In the genomic region with DNA sequence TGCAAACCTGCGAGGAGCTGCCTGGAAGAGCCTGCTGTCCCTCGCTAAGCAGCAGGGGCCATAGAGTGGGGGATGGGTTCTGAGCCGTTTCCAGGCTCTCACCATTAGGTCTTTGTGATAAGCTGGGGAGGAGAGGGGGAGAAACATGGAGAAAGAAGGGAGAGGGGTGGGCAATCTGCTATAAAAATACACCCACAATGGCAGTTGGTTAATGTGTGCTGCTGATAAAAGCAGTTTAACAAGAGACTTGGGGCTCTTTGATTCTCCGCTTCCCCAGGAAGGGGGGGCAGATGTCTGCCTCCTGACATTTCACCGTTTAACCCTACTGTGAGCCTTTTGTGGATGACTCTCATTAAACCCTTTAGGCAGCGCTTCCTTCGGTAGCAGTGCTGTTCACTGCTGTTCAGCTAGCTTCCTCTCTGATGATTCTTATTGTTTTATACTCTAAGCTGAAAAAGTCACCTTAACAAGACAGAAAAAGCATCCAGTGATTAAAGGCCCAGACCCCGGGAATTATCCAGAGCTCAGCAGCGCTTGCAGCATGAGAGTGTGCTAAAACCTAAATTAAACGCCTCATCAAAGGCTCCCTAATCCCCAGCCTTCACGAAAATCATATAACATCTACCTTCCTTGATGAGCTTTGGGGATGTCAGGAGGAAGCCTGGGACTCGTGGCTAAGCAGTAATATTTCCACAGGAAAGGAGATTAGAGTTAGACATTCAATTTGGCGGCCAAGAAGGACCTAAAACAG, we compare ENCODE assay signal across 8 mouse cellular contexts.
DNase-seq lines count a peak whose midpoint lies in the region; ATAC-seq and TF ChIP-seq lines count a peak whose summit lies in the region.

No protein-coding gene starts in this region.

- no peak overlapping the region; the same call in 1 of the 2 replicates for H3K4me3 ChIP-seq in lung, embryonic 14.5 days (ENCODE audit: low read depth, low read length)
- peak overlapping the region; percentile 23 for H3K4me3 ChIP-seq in erythroblast, embryonic 14.5 days (replicated peaks)
- H3K4me3 ChIP-seq in limb, embryonic 11.5 days (ENCODE audit: low read depth, low read length) = no peak overlapping the region
- H3K4me3 ChIP-seq in neural tube, embryonic 15.5 days (replicated peaks) = peak overlapping the region; percentile 24
- no peak overlapping the region for H3K4me3 ChIP-seq in cerebellum, adult 2 months (replicated peaks; ENCODE audit: insufficient read depth, low read depth, low read length)

- H3K27me3 ChIP-seq in lung, embryonic 14.5 days (ENCODE audit: insufficient read depth, low read length) = no peaks in the 10 kb centered on the region
- H3K27me3 ChIP-seq in erythroblast, embryonic 14.5 days (ENCODE audit: control insufficient read depth) = no peaks in the 10 kb centered on the region
- H3K27me3 ChIP-seq in limb, embryonic 11.5 days (ENCODE audit: control insufficient read depth, insufficient read depth, low read length) = no peaks in the 10 kb centered on the region
- H3K27me3 ChIP-seq in neural tube, embryonic 15.5 days (replicated peaks) = no peaks in the 10 kb centered on the region
- H3K27me3 ChIP-seq in cerebellum, adult 2 months (ENCODE audit: control insufficient read depth, insufficient read depth, low read length) = no peaks in the 10 kb centered on the region; the same call in 1 of the 2 replicates

- ATAC-seq in lung, embryonic 14.5 days (ENCODE audit: insufficient read depth) = peak; percentile 82
- ATAC-seq in limb, embryonic 11.5 days (ENCODE audit: insufficient number of reproducible peaks, low FRiP score, low TSS enrichment, low read depth) = 0 out of 2 replicates have a peak, but pooled peaks have one; percentile 60
- peak; percentile 80 for ATAC-seq in neural tube, embryonic 15.5 days (ENCODE audit: low FRiP score)

- no peaks in the 10 kb centered on the region for H3K36me3 ChIP-seq in lung, embryonic 14.5 days (ENCODE audit: insufficient read depth)
- no peaks in the 10 kb centered on the region for H3K36me3 ChIP-seq in erythroblast, embryonic 14.5 days (ENCODE audit: control insufficient read depth)
- no peaks in the 10 kb centered on the region for H3K36me3 ChIP-seq in limb, embryonic 11.5 days (ENCODE audit: control insufficient read depth, insufficient read depth, low read length)
- no peaks in the 10 kb centered on the region for H3K36me3 ChIP-seq in neural tube, embryonic 15.5 days

- peaks cover 9% of the 10 kb centered on the region for H3K4me1 ChIP-seq in lung, embryonic 14.5 days (ENCODE audit: insufficient read depth)
- peaks cover 18% of the 10 kb centered on the region for H3K4me1 ChIP-seq in erythroblast, embryonic 14.5 days (ENCODE audit: control insufficient read depth)
- no peaks in the 10 kb centered on the region for H3K4me1 ChIP-seq in limb, embryonic 11.5 days (ENCODE audit: control insufficient read depth, insufficient read depth, low read length)
- peaks cover 18% of the 10 kb centered on the region for H3K4me1 ChIP-seq in neural tube, embryonic 15.5 days
- no peaks in the 10 kb centered on the region for H3K4me1 ChIP-seq in cerebellum, adult 2 months (ENCODE audit: control insufficient read depth, insufficient read depth, low read length)

- peak overlapping the region; percentile 19 for H3K27ac ChIP-seq in lung, embryonic 14.5 days (ENCODE audit: low read depth)
- no peak overlapping the region for H3K27ac ChIP-seq in limb, embryonic 11.5 days (replicated peaks; ENCODE audit: low read depth, low read length)
- 0 out of 2 replicates have a peak overlapping the region, but pooled peaks have one; percentile 20 for H3K27ac ChIP-seq in neural tube, embryonic 15.5 days (replicated peaks)
- H3K27ac ChIP-seq in cerebellum, adult 2 months (ENCODE audit: insufficient read depth, low read length) = no peak overlapping the region

- no peak for TF ChIP-seq POLR2A in cerebellum, adult 2 months (IDR thresholded peaks at IDR 0.05; ENCODE audit: borderline replicate concordance, insufficient read depth, low read length)

- no peak for TF ChIP-seq CTCF in lung, embryonic 14.5 days (IDR thresholded peaks at IDR 0.05; ENCODE audit: low read depth)
- TF ChIP-seq CTCF in cerebellum, adult 2 months (IDR thresholded peaks at IDR 0.05; ENCODE audit: borderline replicate concordance, insufficient read depth, low read depth, low read length) = no peak

- 9% methylated on average over 13 of the region's 13 CpGs for WGBS in lung, embryonic 14.5 days
- 5% methylated on average over 13 of the region's 13 CpGs for WGBS in limb, embryonic 11.5 days
- 2% methylated on average over 13 of the region's 13 CpGs for WGBS in neural tube, embryonic 15.5 days
- 16% methylated on average over 13 of the region's 13 CpGs for WGBS in cerebellum, adult 2 months

- peak overlapping the region; percentile 1; the same call in 1 of the 2 replicates for H3K9ac ChIP-seq in lung, embryonic 14.5 days
- H3K9ac ChIP-seq in limb, embryonic 11.5 days (ENCODE audit: low read length) = 0 out of 2 replicates have a peak overlapping the region, but pooled peaks have one; percentile 31
- no peak overlapping the region for H3K9ac ChIP-seq in neural tube, embryonic 15.5 days (replicated peaks)

- peak; percentile 76 for DNase-seq in lung, embryonic 14.5 days
- no peak for DNase-seq in lung, adult 18-20 months
- peak; percentile 64 for DNase-seq in limb, embryonic 11.5 days (ENCODE audit: low spot score)
- no peak for DNase-seq in cerebellum, adult 2 months
- no peak for DNase-seq in spleen, postnatal 14 days (ENCODE audit: low spot score in 2 of 2)
- DNase-seq in left cerebral cortex, postnatal 36 days (ENCODE audit: low spot score in 2 of 2) = no peak

- intact Hi-C loops in left cerebral cortex, postnatal 36 days (cut with DNase I) = no loop called here

- H3K9me3 ChIP-seq in lung, embryonic 14.5 days (ENCODE audit: low read depth, low read length) = no peaks in the 10 kb centered on the region
- no peaks in the 10 kb centered on the region for H3K9me3 ChIP-seq in erythroblast, embryonic 14.5 days (ENCODE audit: control insufficient read depth, low read length)
- no peaks in the 10 kb centered on the region for H3K9me3 ChIP-seq in limb, embryonic 11.5 days (ENCODE audit: control insufficient read depth, low read length)
- H3K9me3 ChIP-seq in neural tube, embryonic 15.5 days (replicated peaks) = no peaks in the 10 kb centered on the region

- peak overlapping the region; percentile 54 for H3K4me2 ChIP-seq in lung, embryonic 14.5 days
- H3K4me2 ChIP-seq in limb, embryonic 11.5 days (ENCODE audit: low read depth, severe bottlenecking) = peak overlapping the region; percentile 38
- H3K4me2 ChIP-seq in neural tube, embryonic 15.5 days = peak overlapping the region; percentile 50

Comparison
In these comparisons a context has a peak if more than half of its experiments do, and no peak if none do; other contexts are left out.
1. DNase-seq: peak in lung, embryonic 14.5 days (single experiment) and limb, embryonic 11.5 days (single experiment); none in lung, adult 18-20 months (0 of 2), cerebellum, adult 2 months (0 of 2), spleen, postnatal 14 days (0 of 2) and left cerebral cortex, postnatal 36 days (0 of 2).
2. H3K27ac ChIP-seq: peak in lung, embryonic 14.5 days (single experiment) and neural tube, embryonic 15.5 days (single experiment); none in limb, embryonic 11.5 days (single experiment) and cerebellum, adult 2 months (single experiment).
3. H3K4me3 ChIP-seq: peak in erythroblast, embryonic 14.5 days (single experiment) and neural tube, embryonic 15.5 days (single experiment); none in lung, embryonic 14.5 days (single experiment), limb, embryonic 11.5 days (single experiment) and cerebellum, adult 2 months (single experiment).
4. Peak in every context shown above with its lines, with median percentiles within 50 percentile points of each other: ATAC-seq and H3K4me2 ChIP-seq.